Mouse (Mus musculus): Measurements from ENCODE around the gene Vbp1.

Gene Vbp1

DNA sequence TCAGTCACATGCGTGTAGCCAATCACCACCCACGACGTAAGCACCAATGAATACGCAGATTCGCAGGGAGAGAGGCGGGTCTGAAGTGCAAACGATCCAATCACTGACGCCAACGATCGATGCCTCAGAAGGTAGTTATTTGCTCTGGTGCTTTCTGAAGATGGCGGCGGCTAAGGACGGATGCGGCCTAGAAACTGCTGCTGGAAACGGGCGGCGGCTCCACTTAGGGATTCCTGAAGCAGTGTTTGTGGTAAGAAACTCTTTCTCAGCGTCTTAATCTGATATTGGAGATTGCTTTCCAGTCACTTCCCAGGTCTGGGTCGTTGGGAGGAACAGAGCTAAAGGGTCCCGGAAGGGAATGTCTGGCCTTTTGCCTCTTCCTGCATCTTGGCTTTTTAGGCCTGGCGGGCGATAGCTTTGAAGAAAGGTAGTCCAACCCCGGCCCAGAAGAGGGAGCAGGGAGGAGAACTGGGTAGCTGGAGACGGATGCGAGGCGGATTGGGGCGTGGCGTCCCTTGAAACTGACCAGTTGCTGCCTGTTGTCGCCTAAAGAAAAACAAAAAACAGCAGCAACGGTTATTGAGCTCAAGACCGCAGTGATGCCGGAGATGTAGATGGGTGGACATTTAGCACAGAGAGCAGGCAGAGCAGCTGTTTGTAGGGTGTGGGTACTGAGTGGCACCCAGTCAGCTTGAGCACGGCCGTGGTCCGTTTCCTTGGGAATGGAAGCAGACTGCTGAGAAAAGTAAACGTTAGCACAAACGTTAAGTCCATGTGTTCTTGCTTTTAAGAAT lies at the start of gene Vbp1:
TSS of gene Vbp1 (plus strand) at position 121 of the 794 bp plus-strand sequence.
- DNase-seq (ENCODE audit: low read depth in 2 of 2, low spot score in 2 of 2), result peak; percentile 67 to 77

GRCm38 (mm10) chrX:75475182-75475644 lies 38.9 kb upstream of the Vbp1 start:
- DNase-seq (ENCODE audit: low read depth in 2 of 2, low spot score in 2 of 2), result peak in 1 of 2 experiments; percentile 2

DNA sequence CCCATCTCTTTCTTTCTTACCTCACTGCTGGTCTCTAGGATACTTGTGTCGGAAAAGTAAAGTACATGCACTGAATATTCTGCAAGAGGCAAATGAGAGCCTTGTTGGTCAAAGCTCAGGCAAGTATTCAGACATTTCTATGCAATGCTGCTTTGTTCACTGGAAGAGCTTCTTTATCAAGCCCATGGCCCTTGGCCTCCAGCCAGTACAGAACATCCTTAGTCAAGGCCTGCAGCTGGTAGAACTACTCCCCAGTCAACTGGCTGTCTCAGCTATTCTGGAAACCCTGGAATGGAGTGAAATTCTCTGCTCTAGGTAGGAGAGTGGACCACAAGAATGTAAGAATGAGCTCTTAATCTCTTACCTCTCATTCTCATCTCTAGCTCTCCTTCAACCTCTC lies 24.2 kb upstream of the Vbp1 start:
- no peak for DNase-seq (ENCODE audit: low read depth in 2 of 2, low spot score in 2 of 2)

DNA sequence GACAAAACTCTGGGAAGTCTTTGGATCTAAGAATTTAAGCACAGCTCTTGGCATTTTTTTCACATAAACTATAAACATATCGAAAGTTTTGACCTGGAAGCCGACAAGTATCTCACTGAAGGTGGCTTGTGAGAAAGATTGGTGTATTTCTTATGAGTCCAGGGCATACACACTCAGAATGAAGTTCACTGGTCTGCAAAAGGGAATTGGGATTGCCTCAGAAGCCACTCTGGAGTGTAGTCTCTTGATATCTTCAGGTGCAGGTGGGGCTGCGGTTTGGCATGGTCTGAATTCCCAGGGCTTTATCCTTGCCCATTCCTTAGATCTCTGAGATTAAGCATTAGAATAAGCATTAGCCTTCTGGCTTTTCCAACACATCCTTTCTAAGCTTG lies 316 bp upstream of the Vbp1 start:
- no peak for DNase-seq (ENCODE audit: low read depth in 2 of 2, low spot score in 2 of 2)

- DNase-seq (ENCODE audit: low read depth in 2 of 2, low spot score in 2 of 2), result no peak
These were observed 63.7 kb downstream of the Vbp1 start, which contains the start of gene Rab39b for GRCm38 (mm10) chrX:75577582-75578324. Gene Rab39b, minus strand, starts transcription at chrX:75578231.

DNA sequence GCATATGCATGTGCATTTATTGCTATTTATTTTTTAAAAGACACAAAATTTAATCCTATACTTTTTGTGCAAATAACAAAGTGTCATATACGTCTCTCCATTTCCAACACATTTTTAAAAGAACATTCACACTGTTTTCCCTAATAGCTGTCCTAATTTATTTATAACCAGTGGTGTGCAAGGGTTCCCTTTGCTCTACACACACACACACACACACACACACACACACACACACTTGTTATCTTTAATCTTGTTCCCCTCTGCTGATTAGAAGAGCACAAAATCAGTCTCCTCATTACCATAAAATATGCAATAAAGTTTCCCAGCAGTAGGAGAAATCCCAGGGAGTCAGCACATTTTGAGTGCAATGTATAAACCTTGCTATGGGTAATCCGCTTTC lies 64.4 kb downstream of the Vbp1 start:
- no peak for DNase-seq (ENCODE audit: low read depth in 2 of 2, low spot score in 2 of 2)

All from CD8-positive naive resting alpha-beta T cell, adult 2 months (primary cell).